Mouse (Mus musculus) heart, embryonic 10.5 days (tissue): ENCODE results near the gene Nckap5. TPM values are rescaled to one million over a fixed set of nuclear protein-coding genes. Genes with fewer than 3 reads are reported as not detected.

Experiments used
- DNase-seq: peaks from one replicate; pipeline ENCODE4 v3.0.0-alpha.2; 2017; ENCODE audit warnings: low spot score
- H3K27ac ChIP-seq: fragments of 300-500 bp; sonication (generic); 2 replicates; pipeline ENCODE4 v1.5.1; 2016; ENCODE audit warnings: mild to moderate bottlenecking
- H3K27me3 ChIP-seq: fragments of 300-500 bp; sonication (generic); 2 replicates; pipeline ENCODE4 v1.6.1; 2016; ENCODE audit warnings: mild to moderate bottlenecking; ENCODE audit not compliant: poor library complexity, insufficient read depth, severe bottlenecking
- H3K36me3 ChIP-seq: fragments of 300-500 bp; sonication (generic); 2 replicates; pipeline ENCODE4 v1.6.1; 2016; ENCODE audit warnings: mild to moderate bottlenecking, moderate library complexity
- H3K4me1 ChIP-seq: fragments of 300-500 bp; sonication (generic); 2 replicates; pipeline ENCODE4 v1.6.1; 2016; ENCODE audit warnings: mild to moderate bottlenecking
- H3K4me3 ChIP-seq: fragments of 300-500 bp; sonication (generic); 2 replicates; pipeline ENCODE4 v1.5.1; 2016; ENCODE audit warnings: mild to moderate bottlenecking, moderate library complexity
- H3K9me3 ChIP-seq: fragments of 300-500 bp; sonication (generic); 2 replicates; pipeline ENCODE4 v1.6.1; 2016; ENCODE audit warnings: mild to moderate bottlenecking, moderate library complexity
- WGBS: fragments of 180-500 bp; shearing (Covaris S2); methylation state at CpG from one replicate; pipeline ENCODE4 v1.1.7; 2016; 5-methylcytosine and 5-hydroxymethylcytosine counted together
- polyA plus RNA-seq: library from polyadenylated mRNA; unstranded; fragments of >200 nt; fragmentation: Nextera tagmentation; extraction: Ambion mirVana; gene quantifications from 2 replicates; pipeline ENCODE4 v1.2.1, GENCODE M21; 2016

The Nckap5 gene
- polyA plus RNA-seq, 1 experiment from 2014 or later: 2.3 TPM

GRCm38 (mm10) chr1:126537223-126537757 lies 293.3 kb downstream of the Nckap5 start:
- 86% methylated on average over 6 of the region's 6 CpGs for WGBS
- Histone ChIP-seq H3K27ac (no peak overlapping the region), H3K4me1 (no peaks in the 10 kb centered on the region), H3K36me3 (no peaks in the 10 kb centered on the region), H3K27me3 (no peaks in the 10 kb centered on the region), H3K9me3 (no peaks in the 10 kb centered on the region), H3K4me3 (no peak overlapping the region)
- no peak for DNase-seq

GRCm38 (mm10) chr1:126535527-126535926 lies 295.1 kb downstream of the Nckap5 start:
- no peak for DNase-seq
- H3K27ac ChIP-seq: no peak overlapping the region
- no peak overlapping the region for H3K4me3 ChIP-seq
- H3K27me3 ChIP-seq: no peaks in the 10 kb centered on the region
- no peaks in the 10 kb centered on the region for H3K4me1 ChIP-seq
- no peaks in the 10 kb centered on the region for H3K9me3 ChIP-seq
- no peaks in the 10 kb centered on the region for H3K36me3 ChIP-seq
- 68% methylated on average over 1 of the region's 1 CpGs for WGBS

GRCm38 (mm10) chr1:126534046-126534445 lies 296.6 kb downstream of the Nckap5 start:
- WGBS: 67% methylated on average over 2 of the region's 2 CpGs

GRCm38 (mm10) chr1:126528043-126528598 lies 302.5 kb downstream of the Nckap5 start:
- WGBS: 89% methylated on average over 7 of the region's 7 CpGs
- DNase-seq: peak; percentile 46
- no peak overlapping the region for H3K27ac ChIP-seq
- no peaks in the 10 kb centered on the region for H3K4me1 ChIP-seq
- no peaks in the 10 kb centered on the region for H3K9me3 ChIP-seq
- no peak overlapping the region for H3K4me3 ChIP-seq
- no peaks in the 10 kb centered on the region for H3K27me3 ChIP-seq
- H3K36me3 ChIP-seq: no peaks in the 10 kb centered on the region

More at GRCm38 (mm10) chr1:126534046-126534445, 296.6 kb downstream of the Nckap5 start:
- no peaks in the 10 kb centered on the region for H3K27me3 ChIP-seq
- H3K9me3 ChIP-seq: no peaks in the 10 kb centered on the region
- no peak for DNase-seq
- no peak overlapping the region for H3K4me3 ChIP-seq
- no peaks in the 10 kb centered on the region for H3K4me1 ChIP-seq
- no peaks in the 10 kb centered on the region for H3K36me3 ChIP-seq
- H3K27ac ChIP-seq: no peak overlapping the region

- no peaks in the 10 kb centered on the region for H3K36me3 ChIP-seq
- DNase-seq: peak; percentile 47
- H3K27ac ChIP-seq: no peak overlapping the region
- H3K4me1 ChIP-seq: no peaks in the 10 kb centered on the region
- 70% methylated on average over 3 of the region's 3 CpGs for WGBS
- H3K27me3 ChIP-seq: no peaks in the 10 kb centered on the region
- H3K9me3 ChIP-seq: no peaks in the 10 kb centered on the region
- no peak overlapping the region for H3K4me3 ChIP-seq
These were observed 312.5 kb downstream of the Nckap5 start for GRCm38 (mm10) chr1:126518067-126518466.

- DNase-seq: peak; percentile 70
- WGBS: 65% methylated on average over 1 of the region's 1 CpGs
- Histone ChIP-seq H3K9me3 (no peaks in the 10 kb centered on the region), H3K36me3 (no peaks in the 10 kb centered on the region), H3K4me3 (no peak overlapping the region), H3K27me3 (no peaks in the 10 kb centered on the region), H3K4me1 (no peaks in the 10 kb centered on the region), H3K27ac (no peak overlapping the region)
These were observed 313.2 kb downstream of the Nckap5 start for GRCm38 (mm10) chr1:126517427-126517826.

GRCm38 (mm10) chr1:126515054-126515756 lies 315.4 kb downstream of the Nckap5 start:
- H3K36me3 ChIP-seq: no peaks in the 10 kb centered on the region
- 38% methylated on average over 3 of the region's 3 CpGs for WGBS

GRCm38 (mm10) chr1:126511835-126512445 lies 318.7 kb downstream of the Nckap5 start:
- no peaks in the 10 kb centered on the region for H3K4me1 ChIP-seq
- H3K27me3 ChIP-seq: no peaks in the 10 kb centered on the region
- H3K9me3 ChIP-seq: no peaks in the 10 kb centered on the region
- 60% methylated on average over 5 of the region's 5 CpGs for WGBS
- no peak for DNase-seq
- H3K36me3 ChIP-seq: no peaks in the 10 kb centered on the region
- no peak overlapping the region for H3K27ac ChIP-seq
- no peak overlapping the region for H3K4me3 ChIP-seq

More at GRCm38 (mm10) chr1:126515054-126515756, 315.4 kb downstream of the Nckap5 start:
- H3K4me3 ChIP-seq: no peak overlapping the region
- H3K4me1 ChIP-seq: no peaks in the 10 kb centered on the region
- no peak overlapping the region for H3K27ac ChIP-seq
- no peaks in the 10 kb centered on the region for H3K9me3 ChIP-seq
- no peaks in the 10 kb centered on the region for H3K27me3 ChIP-seq
- DNase-seq: peak; percentile 24

GRCm38 (mm10) chr1:126504717-126505116 lies 325.9 kb downstream of the Nckap5 start:
- no peaks in the 10 kb centered on the region for H3K36me3 ChIP-seq
- no peak overlapping the region for H3K27ac ChIP-seq
- DNase-seq: peak; percentile 63
- H3K4me1 ChIP-seq: no peaks in the 10 kb centered on the region
- 68% methylated on average over 4 of the region's 4 CpGs for WGBS
- no peaks in the 10 kb centered on the region for H3K9me3 ChIP-seq
- no peak overlapping the region for H3K4me3 ChIP-seq
- H3K27me3 ChIP-seq: no peaks in the 10 kb centered on the region

GRCm38 (mm10) chr1:126502741-126503140 lies 327.9 kb downstream of the Nckap5 start:
- no peaks in the 10 kb centered on the region for H3K36me3 ChIP-seq
- H3K4me3 ChIP-seq: no peak overlapping the region
- WGBS: 79% methylated on average over 2 of the region's 2 CpGs
- no peak overlapping the region for H3K27ac ChIP-seq
- H3K27me3 ChIP-seq: no peaks in the 10 kb centered on the region
- peak; percentile 54 for DNase-seq
- H3K9me3 ChIP-seq: no peaks in the 10 kb centered on the region
- no peaks in the 10 kb centered on the region for H3K4me1 ChIP-seq

- DNase-seq: peak; percentile 45
- Histone ChIP-seq H3K27ac (no peak overlapping the region), H3K4me1 (peaks cover 10% of the 10 kb centered on the region; the same call in 1 of the 2 replicates), H3K27me3 (peaks cover 8% of the 10 kb centered on the region; the same call in 1 of the 2 replicates), H3K4me3 (no peak overlapping the region), H3K9me3 (no peaks in the 10 kb centered on the region), H3K36me3 (no peaks in the 10 kb centered on the region)
- WGBS: 70% methylated on average over 7 of the region's 7 CpGs
These were observed 333.9 kb downstream of the Nckap5 start for GRCm38 (mm10) chr1:126496722-126497121.

- WGBS: 6% methylated on average over 35 of the region's 35 CpGs
- peak overlapping the region; percentile 47 for H3K27ac ChIP-seq
These were observed 338.2 kb downstream of the Nckap5 start for GRCm38 (mm10) chr1:126492206-126493071.

More at GRCm38 (mm10) chr1:126492206-126493071, 338.2 kb downstream of the Nckap5 start:
- H3K36me3 ChIP-seq: no peaks in the 10 kb centered on the region
- H3K4me1 ChIP-seq: peaks cover 10% of the 10 kb centered on the region; the same call in 1 of the 2 replicates
- H3K27me3 ChIP-seq: peaks cover 19% of the 10 kb centered on the region
- peak overlapping the region; percentile 65 for H3K4me3 ChIP-seq
- H3K9me3 ChIP-seq: no peaks in the 10 kb centered on the region
- DNase-seq: peak; percentile 79
